Mouse (Mus musculus) limb, embryonic 15.5 days (tissue): ENCODE measurements around the gene Zbtb40. TPM values are rescaled to one million over a fixed set of nuclear protein-coding genes. Genes with fewer than 3 reads are reported as not detected.

Experiments used
- ATAC-seq: fragments of 200-750 bp; cut with Nextera tagmentation; 2 replicates; pipeline ENCODE4 v1.8.0; 2017; ENCODE audit warnings: low read depth, moderate TSS enrichment; ENCODE audit not compliant: insufficient number of reproducible peaks, low FRiP score, low TSS enrichment
- H3K27ac ChIP-seq: fragments of 300-500 bp; sonication (generic); 2 replicates; pipeline ENCODE4 v1.5.1; 2015; ENCODE audit warnings: moderate library complexity, mild to moderate bottlenecking, inconsistent platforms
- H3K27me3 ChIP-seq: fragments of 300-500 bp; sonication (generic); 2 replicates; pipeline ENCODE4 v1.6.1; 2015; ENCODE audit warnings: inconsistent platforms
- H3K36me3 ChIP-seq: fragments of 300-500 bp; sonication (generic); 2 replicates; pipeline ENCODE4 v1.6.1; 2015; ENCODE audit warnings: inconsistent platforms
- H3K4me1 ChIP-seq: fragments of 300-500 bp; sonication (generic); 2 replicates; pipeline ENCODE4 v1.6.1; 2015; ENCODE audit warnings: inconsistent platforms
- H3K4me2 ChIP-seq: fragments of 300-500 bp; sonication (generic); 2 replicates; pipeline ENCODE4 v1.6.1; 2015; ENCODE audit warnings: mild to moderate bottlenecking, inconsistent platforms
- H3K4me3 ChIP-seq: fragments of 300-500 bp; sonication (generic); 2 replicates; pipeline ENCODE4 v1.5.1; 2015; ENCODE audit warnings: mild to moderate bottlenecking, inconsistent platforms
- H3K9ac ChIP-seq: fragments of 300-500 bp; sonication (generic); 2 replicates; pipeline ENCODE4 v1.6.1; 2015; ENCODE audit warnings: inconsistent platforms
- H3K9me3 ChIP-seq: fragments of 300-500 bp; sonication (generic); 2 replicates; pipeline ENCODE4 v1.6.1; 2016; ENCODE audit warnings: inconsistent platforms
- WGBS: fragments of 180-500 bp; shearing (Covaris S2); methylation state at CpG from one replicate; pipeline ENCODE4 v1.1.7; 2015; 5-methylcytosine and 5-hydroxymethylcytosine counted together
- polyA plus RNA-seq: library from polyadenylated mRNA; unstranded; fragments of >200 nt; fragmentation: Nextera tagmentation; extraction: Ambion mirVana; gene quantifications from 2 replicates; pipeline ENCODE4 v1.2.1, GENCODE M21; 2015

The Zbtb40 gene
- polyA plus RNA-seq, 1 experiment from 2014 or later, result 3.9 TPM

DNA sequence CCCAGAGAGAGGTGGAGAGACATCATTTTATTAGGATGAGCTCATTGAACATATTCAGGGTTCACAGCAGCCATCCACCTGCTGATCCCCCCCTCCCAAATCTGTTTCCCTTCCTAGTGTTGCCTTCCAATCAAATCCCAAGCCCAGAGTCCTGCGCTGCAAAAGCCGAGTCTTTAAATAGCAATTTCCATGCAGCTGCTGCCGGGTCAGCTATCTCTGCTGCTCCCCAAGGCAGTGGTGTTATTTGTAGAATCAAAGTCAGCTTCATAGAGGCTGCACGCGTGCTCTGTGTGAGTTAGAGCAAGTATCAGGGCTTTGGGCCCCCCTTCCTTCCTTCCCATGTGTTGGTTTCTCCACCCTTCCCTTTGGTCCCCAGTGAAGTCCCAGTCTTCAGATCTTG is 5.2 kb upstream of the Zbtb40 start:
- Histone ChIP-seq H3K27ac (no peak overlapping the region), H3K9ac (no peak overlapping the region), H3K27me3 (peaks cover 59% of the 10 kb centered on the region), H3K4me2 (no peak overlapping the region), H3K4me3 (no peak overlapping the region), H3K36me3 (no peaks in the 10 kb centered on the region), H3K9me3 (no peaks in the 10 kb centered on the region), H3K4me1 (0 out of 2 replicates have a peak, but pooled peaks cover 1% of the 10 kb centered on the region)
- WGBS, result 77% methylated on average over 5 of the region's 5 CpGs
- no peak for ATAC-seq

DNA sequence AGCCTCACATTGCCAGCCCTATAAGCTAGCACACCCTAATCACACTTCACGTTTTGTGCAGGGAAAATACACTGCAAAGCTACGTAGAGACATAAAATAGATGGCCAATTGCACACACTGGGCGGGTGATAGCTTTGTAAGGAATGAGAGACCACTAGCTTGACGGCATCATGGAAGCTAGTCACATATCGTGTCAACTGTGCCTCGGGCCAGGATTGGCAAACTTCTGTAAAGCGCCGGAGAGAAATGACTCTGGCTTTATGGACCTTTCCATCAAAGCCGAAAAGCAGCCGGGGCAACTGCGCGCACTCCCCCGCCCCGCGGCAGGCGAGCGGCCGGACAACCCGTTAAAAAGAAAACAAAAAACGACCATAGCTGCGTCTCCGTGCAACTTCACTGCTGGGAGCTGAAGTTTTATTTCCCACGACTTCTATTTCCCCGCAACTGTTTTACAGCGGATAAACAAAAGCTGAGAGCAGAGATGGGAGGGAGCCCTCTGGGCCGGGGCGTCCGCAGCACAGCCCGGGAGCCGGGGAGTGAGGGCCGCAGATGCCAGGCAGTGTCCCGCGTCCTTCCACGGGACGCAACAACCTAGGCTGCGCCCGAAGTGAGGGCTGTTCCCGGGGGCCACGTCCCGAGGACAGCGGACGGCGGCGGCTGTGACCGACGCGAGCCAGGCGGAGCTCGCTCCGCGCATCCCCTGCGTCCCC is 606 bp downstream of the Zbtb40 start:
- peak; percentile 45 for ATAC-seq
- Histone ChIP-seq H3K4me3 (peak overlapping the region; percentile 72), H3K9ac (peak overlapping the region; percentile 61), H3K27ac (peak overlapping the region; percentile 70; the same call in 1 of the 2 replicates), H3K4me2 (peak overlapping the region; percentile 72), H3K36me3 (no peaks in the 10 kb centered on the region), H3K9me3 (no peaks in the 10 kb centered on the region), H3K27me3 (peaks cover 29% of the 10 kb centered on the region), H3K4me1 (peaks cover 28% of the 10 kb centered on the region)
- under 1% methylated on average over 52 of the region's 52 CpGs for WGBS

DNA sequence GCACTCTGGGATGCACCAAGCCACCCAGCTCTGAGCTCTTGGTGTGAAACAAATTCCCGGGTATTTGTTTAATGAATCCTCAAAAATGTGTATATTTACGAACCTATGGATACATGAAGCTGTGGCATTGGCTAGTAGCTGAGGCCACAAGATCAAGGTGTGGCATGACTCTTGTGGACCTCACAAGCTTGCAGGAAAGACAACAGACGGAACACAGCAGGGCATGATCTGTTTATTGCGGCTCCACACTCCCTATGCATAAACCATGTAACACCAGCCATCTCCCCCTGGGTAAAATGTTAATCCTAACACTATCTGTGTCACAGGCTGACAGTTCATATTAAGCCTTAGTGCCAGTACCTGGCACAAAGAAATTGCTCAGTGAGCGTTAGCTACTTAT is 2.5 kb downstream of the Zbtb40 start:
- no peak overlapping the region for H3K9ac ChIP-seq
- WGBS, result 86% methylated on average over 5 of the region's 5 CpGs
- H3K4me2 ChIP-seq, result no peak overlapping the region
- H3K27ac ChIP-seq, result no peak overlapping the region
- no peak for ATAC-seq
- H3K27me3 ChIP-seq, result peaks cover 11% of the 10 kb centered on the region
- no peaks in the 10 kb centered on the region for H3K36me3 ChIP-seq
- H3K4me1 ChIP-seq, result peaks cover 36% of the 10 kb centered on the region
- no peaks in the 10 kb centered on the region for H3K9me3 ChIP-seq
- H3K4me3 ChIP-seq, result no peak overlapping the region

DNA sequence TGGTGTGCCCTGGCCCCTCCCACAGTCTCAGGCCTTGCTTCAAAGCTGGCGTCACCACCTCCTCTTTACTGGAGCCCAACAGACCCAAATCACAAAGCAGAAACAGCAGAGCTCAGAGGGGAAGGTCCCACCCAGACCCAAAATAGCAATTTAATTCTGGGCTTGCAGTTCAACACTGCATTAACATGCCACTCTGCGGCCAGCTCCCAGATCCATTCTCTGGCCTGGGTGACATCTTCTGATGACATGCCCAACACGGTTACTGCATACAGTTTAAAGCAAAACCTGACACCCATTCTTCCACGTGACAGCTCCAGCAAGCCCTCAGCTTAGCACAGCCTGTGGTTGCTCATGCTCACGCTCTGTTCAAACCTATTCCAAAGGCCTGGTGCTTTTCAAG is 4.1 kb downstream of the Zbtb40 start:
- H3K27ac ChIP-seq, result peak overlapping the region; percentile 63

DNA sequence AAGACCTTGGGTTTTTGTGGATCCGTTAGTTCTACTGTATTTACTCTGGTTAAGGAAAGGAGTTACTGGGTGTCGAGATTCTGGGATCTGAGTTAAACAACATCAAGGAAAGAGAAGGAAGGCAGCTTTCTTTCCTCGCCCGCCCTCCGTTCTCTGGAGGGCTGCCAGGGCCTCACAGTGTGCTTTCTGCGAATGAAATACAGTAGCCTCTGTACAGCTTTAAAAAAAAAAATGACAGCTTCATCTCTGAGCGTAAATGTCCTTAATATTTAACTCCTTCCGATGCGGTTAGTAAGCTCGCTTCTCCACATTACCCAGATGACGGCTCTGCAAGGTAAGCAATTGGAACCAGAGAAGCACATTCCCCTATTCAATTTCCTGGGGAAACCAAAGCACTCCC is 4.8 kb downstream of the Zbtb40 start:
- 21% methylated on average over 11 of the region's 11 CpGs for WGBS
- Histone ChIP-seq H3K36me3 (no peaks in the 10 kb centered on the region), H3K9me3 (no peaks in the 10 kb centered on the region), H3K27me3 (no peaks in the 10 kb centered on the region), H3K4me1 (peaks cover 36% of the 10 kb centered on the region), H3K4me2 (peak overlapping the region; percentile 37), H3K27ac (peak overlapping the region; percentile 63), H3K4me3 (no peak overlapping the region), H3K9ac (no peak overlapping the region)
- ATAC-seq, result no peak

More for the DNA sequence above, 4.1 kb downstream of the Zbtb40 start:
- Histone ChIP-seq H3K9ac (no peak overlapping the region), H3K4me3 (no peak overlapping the region), H3K4me1 (peaks cover 37% of the 10 kb centered on the region), H3K4me2 (peak overlapping the region; percentile 37; the same call in 1 of the 2 replicates), H3K9me3 (no peaks in the 10 kb centered on the region), H3K36me3 (no peaks in the 10 kb centered on the region), H3K27me3 (no peaks in the 10 kb centered on the region; the same call in 1 of the 2 replicates)
- WGBS, result 28% methylated on average over 5 of the region's 5 CpGs
- no peak for ATAC-seq

DNA sequence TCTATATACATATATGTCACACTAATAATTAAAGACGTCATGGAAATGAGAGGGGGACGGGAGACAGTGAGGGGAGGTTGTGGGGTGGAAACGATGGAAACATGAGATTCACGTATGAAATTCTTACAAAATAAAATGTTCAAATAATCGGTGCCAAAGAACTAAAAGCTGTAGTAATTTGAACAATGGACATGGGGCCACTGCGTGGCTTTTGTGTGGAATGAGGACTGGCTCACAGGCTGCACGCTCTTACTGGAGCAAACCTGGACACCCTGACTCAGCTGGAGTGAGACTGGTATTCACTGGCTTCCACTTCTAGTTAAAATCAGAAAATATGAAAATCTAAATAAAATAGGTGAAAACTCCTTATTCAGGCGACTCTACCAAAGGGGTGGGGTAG is 6.6 kb downstream of the Zbtb40 start:
- Histone ChIP-seq H3K9ac (no peak overlapping the region), H3K4me3 (no peak overlapping the region), H3K4me2 (no peak overlapping the region), H3K9me3 (no peaks in the 10 kb centered on the region), H3K27me3 (no peaks in the 10 kb centered on the region), H3K36me3 (no peaks in the 10 kb centered on the region), H3K27ac (no peak overlapping the region), H3K4me1 (peaks cover 40% of the 10 kb centered on the region)
- 86% methylated on average over 8 of the region's 8 CpGs for WGBS
- no peak for ATAC-seq

DNA sequence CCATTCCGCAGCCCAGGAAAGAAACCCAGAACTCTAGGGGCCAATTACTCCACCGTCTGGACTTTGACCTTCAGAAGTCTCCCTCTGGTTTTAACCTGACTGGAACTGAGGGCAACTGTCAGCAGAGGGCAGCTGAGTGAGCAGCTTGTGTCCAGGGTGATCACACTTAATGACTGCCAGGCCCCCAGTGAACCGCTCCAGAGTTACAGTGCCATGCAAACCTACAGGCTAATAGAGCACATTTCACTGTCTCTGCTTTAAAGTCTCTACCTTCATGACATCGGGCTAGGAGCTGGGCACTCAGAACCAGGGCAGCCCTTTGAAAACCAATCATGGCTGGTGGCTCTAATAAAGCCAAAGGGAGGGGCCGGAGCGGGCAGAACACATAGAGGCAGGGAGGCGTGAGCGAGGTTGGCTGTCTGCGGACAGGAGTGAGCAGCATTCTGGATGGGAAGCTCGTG is 7.4 kb downstream of the Zbtb40 start:
- Histone ChIP-seq H3K9ac (no peak overlapping the region), H3K27me3 (no peaks in the 10 kb centered on the region), H3K27ac (no peak overlapping the region), H3K36me3 (no peaks in the 10 kb centered on the region), H3K4me3 (no peak overlapping the region), H3K9me3 (no peaks in the 10 kb centered on the region), H3K4me1 (peaks cover 40% of the 10 kb centered on the region), H3K4me2 (no peak overlapping the region)
- ATAC-seq, result no peak
- 60% methylated on average over 10 of the region's 10 CpGs for whole genome bisulfite sequencing

DNA sequence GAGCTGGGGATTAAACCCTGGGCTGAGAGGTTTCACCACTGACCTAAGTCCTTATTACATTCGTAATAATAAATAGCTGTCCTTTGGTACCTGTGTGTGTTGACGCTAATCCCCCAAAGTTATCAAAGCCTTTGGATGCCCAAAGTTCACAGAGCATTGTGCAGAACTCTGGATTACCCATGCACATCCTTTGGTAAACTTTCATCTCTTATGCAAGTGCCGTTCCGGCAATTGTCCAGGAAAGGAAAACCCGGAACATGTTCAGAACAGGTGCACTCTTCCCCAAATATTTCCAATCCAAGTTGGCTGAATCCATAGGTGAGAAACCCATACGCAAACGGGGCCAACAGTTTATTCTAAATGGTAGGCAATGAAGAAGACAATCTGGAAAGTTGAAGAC is 9.2 kb downstream of the Zbtb40 start:
- 94% methylated on average over 7 of the region's 7 CpGs for WGBS
- H3K36me3 ChIP-seq, result no peaks in the 10 kb centered on the region

DNA sequence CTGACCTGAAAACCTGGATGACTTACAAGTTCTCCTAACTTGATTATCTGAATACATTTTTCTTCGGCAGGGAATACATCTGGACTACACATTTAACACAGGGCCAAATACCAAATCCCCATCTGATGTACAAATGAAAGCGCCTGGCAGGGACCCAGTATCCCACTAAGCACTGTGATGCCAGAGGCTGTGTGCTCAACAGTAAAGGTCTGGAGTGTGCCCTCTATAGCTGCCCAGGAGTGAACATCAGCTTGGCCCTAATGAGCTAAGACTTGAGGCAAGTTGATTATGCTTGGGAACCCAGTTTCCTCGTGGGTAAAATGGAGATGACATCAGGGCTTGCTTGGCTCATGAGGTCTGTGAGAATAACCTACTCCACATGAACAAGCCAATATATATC is 10.1 kb downstream of the Zbtb40 start:
- 45% methylated on average over 3 of the region's 3 CpGs for WGBS
- Histone ChIP-seq H3K4me2 (no peak overlapping the region), H3K9me3 (no peaks in the 10 kb centered on the region), H3K4me1 (peaks cover 36% of the 10 kb centered on the region), H3K36me3 (no peaks in the 10 kb centered on the region), H3K27ac (0 out of 2 replicates have a peak overlapping the region, but pooled peaks have one; percentile 47), H3K27me3 (no peaks in the 10 kb centered on the region), H3K9ac (no peak overlapping the region), H3K4me3 (no peak overlapping the region)
- ATAC-seq, result no peak

More for the DNA sequence above, 9.2 kb downstream of the Zbtb40 start:
- H3K27ac ChIP-seq, result no peak overlapping the region
- H3K9me3 ChIP-seq, result no peaks in the 10 kb centered on the region
- H3K4me2 ChIP-seq, result no peak overlapping the region
- no peak overlapping the region for H3K4me3 ChIP-seq
- H3K27me3 ChIP-seq, result no peaks in the 10 kb centered on the region
- no peak overlapping the region for H3K9ac ChIP-seq
- no peak for ATAC-seq
- peaks cover 36% of the 10 kb centered on the region for H3K4me1 ChIP-seq

DNA sequence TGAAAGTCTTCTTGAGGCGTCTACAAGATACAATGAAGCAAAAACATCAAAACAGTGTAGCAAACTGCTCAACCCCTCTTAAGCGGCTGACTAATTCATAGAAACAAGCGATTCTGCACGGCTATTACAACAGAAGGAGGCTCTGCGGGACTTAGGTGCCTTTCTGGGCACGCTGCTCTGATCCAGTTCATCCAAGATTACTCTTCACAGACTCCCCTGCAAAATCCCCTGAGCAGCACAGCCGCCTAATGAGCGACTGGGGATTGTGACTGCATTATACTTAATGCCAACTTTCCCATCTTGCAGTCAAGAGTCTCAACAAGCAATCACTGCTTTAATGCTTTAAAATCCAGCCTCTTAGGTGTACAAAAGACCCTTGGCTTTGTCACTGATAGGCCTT is 10.5 kb downstream of the Zbtb40 start:
- H3K36me3 ChIP-seq, result no peaks in the 10 kb centered on the region
- no peaks in the 10 kb centered on the region for H3K27me3 ChIP-seq
- no peak overlapping the region for H3K4me2 ChIP-seq
- no peak overlapping the region for H3K4me3 ChIP-seq
- no peak overlapping the region for H3K9ac ChIP-seq
- H3K27ac ChIP-seq, result 0 out of 2 replicates have a peak overlapping the region, but pooled peaks have one; percentile 47
- H3K9me3 ChIP-seq, result no peaks in the 10 kb centered on the region
- ATAC-seq, result no peak
- H3K4me1 ChIP-seq, result peaks cover 36% of the 10 kb centered on the region
- 46% methylated on average over 8 of the region's 8 CpGs for WGBS

DNA sequence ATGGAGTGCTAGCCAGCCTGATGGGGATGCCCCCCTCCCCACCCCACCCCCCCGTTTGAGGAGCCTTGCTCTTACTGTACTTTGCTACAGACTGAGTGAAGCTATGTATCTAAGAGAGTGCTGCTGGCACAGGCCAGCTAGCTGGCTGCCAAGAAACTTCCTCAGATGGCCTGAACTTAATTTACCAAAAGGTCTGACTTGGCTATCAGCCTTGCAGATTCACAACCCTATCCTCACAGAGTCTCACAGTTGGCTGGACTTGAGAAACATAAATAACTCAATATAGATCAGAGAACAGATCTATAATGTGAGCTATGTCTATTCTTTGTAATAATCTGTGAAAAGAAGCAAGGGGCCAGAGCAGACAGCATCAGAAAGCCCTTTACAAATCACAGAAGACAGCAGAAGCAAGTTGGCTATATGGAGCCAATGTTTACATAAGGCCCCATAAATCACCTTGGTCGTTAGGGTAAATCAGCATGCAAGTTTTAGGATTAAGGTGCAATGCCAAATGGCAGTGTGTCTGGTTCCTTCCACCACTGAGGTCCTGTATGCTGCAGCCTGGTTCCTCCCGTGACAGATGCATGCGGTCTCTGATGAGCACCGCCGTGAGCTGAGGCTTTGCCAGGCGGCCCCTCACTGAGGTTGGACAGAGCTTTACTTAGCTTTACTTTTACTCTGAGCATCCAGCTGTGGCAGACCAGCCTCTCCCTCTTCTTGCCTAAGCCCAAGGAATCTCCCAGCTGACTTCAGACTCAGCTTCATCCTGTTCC is 15.3 kb downstream of the Zbtb40 start:
- no peaks in the 10 kb centered on the region for H3K36me3 ChIP-seq
- H3K27ac ChIP-seq, result peak overlapping the region; percentile 73
- 29% methylated on average over 7 of the region's 7 CpGs for WGBS
- no peaks in the 10 kb centered on the region for H3K27me3 ChIP-seq
- H3K4me1 ChIP-seq, result peaks cover 38% of the 10 kb centered on the region
- no peak overlapping the region for H3K4me3 ChIP-seq
- H3K4me2 ChIP-seq, result no peak overlapping the region
- H3K9me3 ChIP-seq, result no peaks in the 10 kb centered on the region
- ATAC-seq, result peak; percentile 61
- H3K9ac ChIP-seq, result no peak overlapping the region

DNA sequence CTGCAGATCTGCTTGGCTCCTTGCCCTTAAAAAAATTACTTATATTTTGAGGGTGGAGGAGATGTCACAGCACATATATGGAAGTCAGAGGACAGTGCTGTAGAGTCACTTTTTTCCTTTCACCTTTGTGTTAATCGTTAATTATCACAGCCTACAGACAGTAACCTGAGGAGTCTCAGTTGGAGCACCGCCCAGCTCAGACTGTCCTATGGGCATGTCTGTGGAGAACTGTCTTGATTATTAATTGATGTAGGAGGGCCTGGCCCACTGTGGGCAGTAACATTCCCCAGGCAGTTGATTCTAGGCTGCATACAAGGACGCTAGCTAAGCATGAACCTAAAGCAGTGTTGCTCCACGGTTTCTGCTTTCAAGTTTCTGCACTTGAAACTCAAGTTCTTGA is 16.1 kb downstream of the Zbtb40 start:
- H3K4me3 ChIP-seq, result no peak overlapping the region
- H3K27ac ChIP-seq, result no peak overlapping the region
- no peak overlapping the region for H3K4me2 ChIP-seq
- no peak for ATAC-seq
- no peak overlapping the region for H3K9ac ChIP-seq
- H3K36me3 ChIP-seq, result no peaks in the 10 kb centered on the region
- H3K27me3 ChIP-seq, result no peaks in the 10 kb centered on the region
- peaks cover 30% of the 10 kb centered on the region for H3K4me1 ChIP-seq
- WGBS, result 75% methylated on average over 4 of the region's 4 CpGs
- no peaks in the 10 kb centered on the region for H3K9me3 ChIP-seq
